Mouse (Mus musculus) MEL (cell line): Measurements from ENCODE around the gene Tmem45a2. TPM values are rescaled to one million over a fixed set of nuclear protein-coding genes. Genes with fewer than 3 reads are reported as not detected.

ENCODE experiments used
- DNase-seq: peaks from one replicate; pipeline ENCODE4 v3.0.0; 2011; ENCODE audit warnings: low read depth, low spot score
- H3K27ac ChIP-seq: 2 replicates; pipeline ENCODE4 v1.5.1; 2012; ENCODE audit warnings: low read depth, mild to moderate bottlenecking, control low read depth, low read length, moderate library complexity; ENCODE audit not compliant: control insufficient read depth
- H3K27me3 ChIP-seq, 2 experiments: fragments of 150-350 bp in 1 of 2; sonication (generic) in 1 of 2; 2 replicates each; pipeline ENCODE4 v1.6.1; 2012; ENCODE audit warnings: low read length in 2 of 2, mild to moderate bottlenecking in 2 of 2, improper control_type of control experiment in 1 of 2, moderate library complexity in 1 of 2; ENCODE audit not compliant: insufficient read depth in 2 of 2, control insufficient read depth in 1 of 2
- H3K36me3 ChIP-seq, 2 experiments: 2 replicates each; pipeline ENCODE4 v1.6.1; 2012 to 2014; ENCODE audit warnings: low read length in 2 of 2, improper control_type of control experiment in 1 of 2, inconsistent platforms in 1 of 2, mild to moderate bottlenecking in 1 of 2; ENCODE audit not compliant: insufficient read depth in 2 of 2, control insufficient read depth in 1 of 2
- H3K4me1 ChIP-seq, 2 experiments: fragments of 150-350 bp in 1 of 2; sonication (generic) in 1 of 2; 2 replicates each; pipeline ENCODE4 v1.6.1; 2012; ENCODE audit warnings: low read length in 2 of 2, improper control_type of control experiment in 1 of 2, mild to moderate bottlenecking in 1 of 2; ENCODE audit not compliant: insufficient read depth in 2 of 2, control insufficient read depth in 1 of 2
- H3K4me3 ChIP-seq, 2 experiments: fragments of 150-350 bp in 1 of 2; sonication (generic) in 1 of 2; 2 replicates each; pipeline ENCODE4 v1.5.1; 2012; ENCODE audit warnings: low read depth in 2 of 2, low read length in 2 of 2, mild to moderate bottlenecking in 2 of 2, moderate library complexity in 2 of 2, control low read depth in 1 of 2, improper control_type of control experiment in 1 of 2; ENCODE audit not compliant: control insufficient read depth in 1 of 2, insufficient read depth in 1 of 2
- H3K79me2 ChIP-seq: 2 replicates; pipeline ENCODE4 v1.6.1; 2012; ENCODE audit warnings: mild to moderate bottlenecking, low read length, moderate library complexity; ENCODE audit not compliant: control insufficient read depth, poor library complexity, insufficient read depth
- H3K9ac ChIP-seq: 2 replicates; pipeline ENCODE4 v1.6.1; 2012; ENCODE audit warnings: low read depth, mild to moderate bottlenecking, control low read depth, low read length, moderate library complexity; ENCODE audit not compliant: control insufficient read depth, poor library complexity, severe bottlenecking
- H3K9me3 ChIP-seq: fragments of 150-350 bp; sonication (generic); replicated peaks from 2 replicates; pipeline ENCODE4 v1.6.1; 2012; ENCODE audit warnings: mild to moderate bottlenecking, low read length, improper control_type of control experiment, moderate library complexity; ENCODE audit not compliant: insufficient read depth
- CTCF ChIP-seq, 3 experiments: IDR thresholded peaks in 2 of 3; conservative IDR thresholded peaks in 1 of 3; 2 replicates each; pipeline ENCODE4 v1.5.1; 2011 to 2012; ENCODE audit warnings: low read length in 3 of 3, low read depth in 2 of 3, mild to moderate bottlenecking in 2 of 3, improper control_type of control experiment in 1 of 3, inconsistent platforms in 1 of 3, mixed read lengths in 1 of 3, moderate library complexity in 1 of 3; ENCODE audit not compliant: control insufficient read depth in 1 of 3, insufficient read depth in 1 of 3, poor library complexity in 1 of 3, severe bottlenecking in 1 of 3
- E2F4 ChIP-seq: IDR thresholded peaks from 2 replicates; pipeline ENCODE4 v1.6.1; 2011; ENCODE audit warnings: low read depth, low read length, improper control_type of control experiment, borderline replicate concordance
- GATA1 ChIP-seq: IDR thresholded peaks from 2 replicates; pipeline ENCODE4 v1.6.1; 2011; ENCODE audit warnings: low read depth, low read length, improper control_type of control experiment
- JUND ChIP-seq: IDR thresholded peaks from 2 replicates; pipeline ENCODE4 v1.6.1; 2011; ENCODE audit warnings: low read depth, mild to moderate bottlenecking, improper control_type of control experiment, low read length
- MAFK ChIP-seq: IDR thresholded peaks from 2 replicates; pipeline ENCODE4 v1.6.1; 2011; ENCODE audit warnings: low read depth, mild to moderate bottlenecking, low read length, improper control_type of control experiment, borderline replicate concordance
- MAX ChIP-seq: IDR thresholded peaks from 2 replicates; pipeline ENCODE4 v1.6.1; 2011; ENCODE audit warnings: low read length, improper control_type of control experiment
- RAD21 ChIP-seq: IDR thresholded peaks from 2 replicates; pipeline ENCODE4 v1.6.1; 2011; ENCODE audit warnings: mild to moderate bottlenecking, low read depth, low read length, improper control_type of control experiment
- SMC3 ChIP-seq: IDR thresholded peaks from 2 replicates; pipeline ENCODE4 v1.6.1; 2011; ENCODE audit warnings: low read depth, low read length, improper control_type of control experiment
- TBP ChIP-seq: IDR thresholded peaks from 2 replicates; pipeline ENCODE4 v1.8.0; 2011; ENCODE audit warnings: low read depth, low read length, improper control_type of control experiment
- USF1 ChIP-seq: IDR thresholded peaks from 2 replicates; pipeline ENCODE4 v1.6.1; 2014; ENCODE audit warnings: low read depth, mild to moderate bottlenecking, inconsistent platforms, low read length, improper control_type of control experiment, moderate library complexity
- ZC3H11A ChIP-seq: IDR thresholded peaks from 2 replicates; pipeline ENCODE4 v1.6.1; 2012; ENCODE audit warnings: low read depth, mild to moderate bottlenecking, inconsistent platforms, low read length, improper control_type of control experiment
- polyA plus RNA-seq, 2 experiments: library from polyadenylated mRNA; stranded (reverse) in 1 of 2; unstranded in 1 of 2; fragments of >175 nt in 1 of 2; fragments of >200 nt in 1 of 2; gene quantifications; 2 replicates each; pipeline versions ENCODE4 v1.2.1 to v1.2.4; 2012; ENCODE audit warnings: low replicate concordance in 2 of 2, low read depth in 1 of 2; ENCODE audit not compliant: insufficient read length in 2 of 2, insufficient read depth in 1 of 2, missing spikeins in 1 of 2
- total RNA-seq: library from RNA; depleted of rRNA; stranded (reverse); fragments of 300-350 nt; gene quantifications from 2 replicates; pipeline ENCODE4 v1.2.3, GENCODE M21; 2012

The Tmem45a2 gene
- total and polyA plus RNA-seq, 3 experiments, result 0.04 TPM; not detected in 2

DNA sequence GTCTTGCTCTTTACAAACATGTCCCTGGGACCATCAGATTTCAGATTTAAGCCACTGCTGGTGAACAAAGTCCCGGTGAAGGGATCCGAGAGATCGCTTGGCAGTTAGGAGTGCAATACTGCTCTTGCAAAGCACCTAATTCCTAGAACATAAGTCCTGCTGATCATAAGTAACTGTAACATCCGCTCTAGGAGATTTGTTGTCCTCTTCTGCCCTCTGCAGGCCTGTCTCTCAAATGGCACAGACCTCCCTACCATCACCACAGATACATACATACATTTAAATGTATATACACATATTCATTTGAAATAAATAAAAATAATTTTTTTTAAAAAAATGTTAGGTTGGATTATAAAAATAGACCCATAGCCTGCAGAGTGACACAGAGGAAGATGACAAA, 21.3 kb upstream of the Tmem45a2 start:
- DNase-seq, result peak; percentile 80
- Histone ChIP-seq H3K79me2 (no peaks in the 10 kb centered on the region), H3K36me3 (no peaks in the 10 kb centered on the region), H3K4me3 (no peak overlapping the region), H3K4me1 (no peaks in the 10 kb centered on the region), H3K9me3 (no peaks in the 10 kb centered on the region), H3K27me3 (peaks cover 0 to 7% of the 10 kb centered on the region in 2 experiments), H3K9ac (no peak overlapping the region), H3K27ac (no peak overlapping the region)
- TF ChIP-seq MAFK (no peak), CTCF (IDR thresholded peaks at IDR 0.05 in 2 of 3, conservative IDR thresholded peaks at IDR 0.05 in 1 of 3; ENCODE audit: control insufficient read depth in 1 of 3, insufficient read depth in 1 of 3, low read depth in 2 of 3, low read length in 3 of 3, poor library complexity in 1 of 3, severe bottlenecking in 1 of 3) (peak; percentile 44 to 85 (median 73)), SMC3 (peak; percentile 83), RAD21 (peak; percentile 93), JUND (no peak), ZC3H11A (peak; percentile 77)

DNA sequence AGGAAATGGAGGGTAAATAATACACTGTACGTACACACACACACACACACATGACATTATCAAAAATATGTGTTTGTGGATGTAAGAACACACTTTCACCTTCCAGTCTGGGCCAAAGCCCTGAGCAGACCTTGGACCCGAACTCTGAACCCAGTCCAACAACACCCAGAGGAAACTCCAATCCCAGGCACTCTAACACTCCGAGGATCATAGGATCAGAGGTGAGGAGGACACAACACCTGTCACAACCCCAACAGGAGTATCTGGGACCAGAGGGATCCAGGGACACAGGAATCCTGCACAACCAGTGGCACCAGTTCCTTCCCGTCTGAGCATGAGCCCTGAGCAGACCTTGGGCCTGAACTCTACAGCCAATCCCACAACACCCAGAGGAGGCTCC, 8.4 kb upstream of the Tmem45a2 start:
- no peak for TF ChIP-seq E2F4
- DNase-seq, result no peak
- no peaks in the 10 kb centered on the region for H3K9me3 ChIP-seq
- no peaks in the 10 kb centered on the region for H3K4me1 ChIP-seq
- H3K27me3 ChIP-seq, result peaks cover 5 to 7% of the 10 kb centered on the region in 2 experiments; a peak in 2 of 4 replicates
- H3K79me2 ChIP-seq, result no peaks in the 10 kb centered on the region
- no peak overlapping the region for H3K27ac ChIP-seq
- H3K36me3 ChIP-seq, result no peaks in the 10 kb centered on the region
- no peak overlapping the region for H3K9ac ChIP-seq
- no peak overlapping the region for H3K4me3 ChIP-seq

DNA sequence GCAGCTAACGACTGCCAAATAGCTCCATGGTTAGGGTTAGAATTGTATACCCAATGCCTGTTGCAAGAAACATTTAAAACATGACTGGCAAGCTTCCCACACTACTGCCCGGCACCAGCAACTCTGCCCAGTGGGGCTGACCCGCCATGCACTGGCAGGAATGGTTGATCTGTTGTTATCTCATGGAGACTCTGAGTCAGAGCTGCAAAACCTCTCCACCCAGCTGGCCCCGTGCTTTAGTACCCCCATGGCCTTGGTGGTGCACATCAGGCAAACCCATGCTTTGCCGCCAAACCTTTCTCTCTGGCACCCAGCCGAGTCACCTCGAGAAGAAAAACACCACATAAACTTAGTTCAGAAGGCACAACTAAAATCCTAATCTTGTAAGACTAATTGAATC, 4.8 kb upstream of the Tmem45a2 start:
- TF ChIP-seq USF1, result no peak
- TF ChIP-seq, all 39 proteins: peak for 0

DNA sequence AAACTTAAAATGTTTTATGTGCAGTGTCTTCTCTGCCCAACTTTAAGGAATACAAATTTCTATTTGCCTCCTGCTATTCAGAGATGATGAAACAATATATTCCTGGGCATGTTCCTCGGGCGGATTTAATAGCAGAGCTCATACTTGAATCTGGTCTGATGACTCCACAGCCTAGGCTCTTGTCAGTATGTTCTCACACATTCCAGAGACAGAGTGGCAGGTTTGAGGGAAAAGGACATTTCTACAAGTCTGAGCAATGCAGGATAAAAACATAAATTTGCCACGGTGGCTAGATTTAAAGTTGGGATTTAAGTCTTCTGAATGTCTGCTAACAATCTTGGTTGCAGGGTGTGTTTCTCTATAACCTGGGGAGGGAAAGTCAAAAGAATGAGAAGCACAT, 9.1 kb downstream of the Tmem45a2 start:
- Histone ChIP-seq H3K36me3 (no peaks in the 10 kb centered on the region), H3K9ac (no peak overlapping the region), H3K4me1 (no peaks in the 10 kb centered on the region), H3K79me2 (no peaks in the 10 kb centered on the region), H3K9me3 (no peaks in the 10 kb centered on the region), H3K4me3 (no peak overlapping the region), H3K27me3 (peaks cover 2 to 4% of the 10 kb centered on the region in 2 experiments), H3K27ac (no peak overlapping the region)
- DNase-seq, result no peak
- TF ChIP-seq CTCF (IDR thresholded peaks at IDR 0.05 in 2 of 3, conservative IDR thresholded peaks at IDR 0.05 in 1 of 3; ENCODE audit: control insufficient read depth in 1 of 3, insufficient read depth in 1 of 3, low read depth in 2 of 3, low read length in 3 of 3, poor library complexity in 1 of 3, severe bottlenecking in 1 of 3) (no peak), E2F4 (no peak), MAX (no peak), TBP (no peak), GATA1 (no peak)

More for the DNA sequence above, 4.8 kb upstream of the Tmem45a2 start:
- Histone ChIP-seq H3K9ac (no peak overlapping the region), H3K79me2 (no peaks in the 10 kb centered on the region), H3K4me3 (no peak overlapping the region), H3K27me3 (peaks cover 7 to 8% of the 10 kb centered on the region in 2 experiments; a peak in 3 of 4 replicates), H3K36me3 (no peaks in the 10 kb centered on the region), H3K9me3 (no peaks in the 10 kb centered on the region), H3K27ac (no peak overlapping the region), H3K4me1 (no peaks in the 10 kb centered on the region)
- no peak for DNase-seq
